Mouse (Mus musculus): ENCODE results near the gene Mapk8. TPM values are rescaled to one million over a fixed set of nuclear protein-coding genes. Genes with fewer than 3 reads are reported as not detected.

Mapk8 gene
- total RNA-seq, 2 experiments from 2014 or later = 52.3 to 54.7 TPM

DNA sequence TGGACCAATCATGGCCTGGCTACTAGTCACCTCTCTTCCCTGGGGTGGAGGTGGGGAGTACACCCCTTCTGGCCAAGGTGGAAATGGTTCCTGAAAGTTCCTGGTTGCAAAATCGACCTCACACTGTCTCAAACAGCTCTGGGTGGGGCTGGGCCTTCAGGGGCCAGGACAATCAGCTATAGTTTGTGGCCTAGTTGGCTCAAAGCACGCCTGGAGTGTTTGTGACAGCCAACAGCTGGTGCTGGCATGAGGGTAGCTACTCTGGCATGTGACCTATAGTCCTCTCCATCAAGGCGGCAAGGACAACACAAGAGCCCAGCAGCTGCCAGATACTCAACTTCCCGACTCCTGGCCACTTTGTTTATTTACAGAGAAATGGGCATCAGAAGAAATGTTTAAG, 99.2 kb downstream of the Mapk8 start:
- peak; percentile 25 for DNase-seq

DNA sequence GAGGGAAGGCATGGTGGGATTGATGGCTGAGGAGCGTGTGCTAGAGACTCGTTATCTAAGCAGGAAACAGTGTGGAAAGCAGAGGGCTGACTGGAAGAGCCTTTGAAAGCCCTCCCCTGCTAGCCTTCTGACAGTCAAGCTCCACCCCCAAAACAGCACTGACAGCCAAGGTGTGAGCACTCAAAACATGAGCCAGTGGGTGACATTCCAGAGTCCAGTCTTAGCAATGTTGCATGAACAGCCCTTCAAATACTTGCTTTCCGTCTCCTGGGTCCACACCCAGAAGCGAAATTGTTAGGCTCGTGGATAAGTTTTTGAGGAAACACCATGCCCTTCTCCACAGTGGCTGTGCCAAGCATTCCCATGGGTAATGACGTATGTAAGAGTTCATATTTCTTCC, 100.4 kb downstream of the Mapk8 start:
- no peak for DNase-seq

GRCm38 (mm10) chr14:33343131-33343725, 103.7 kb downstream of the Mapk8 start:
- no peak for DNase-seq

- DNase-seq = no peak
Observed at GRCm38 (mm10) chr14:33338684-33339083, 108.3 kb downstream of the Mapk8 start.

- no peak for DNase-seq
Observed at GRCm38 (mm10) chr14:33335733-33336132, 111.2 kb downstream of the Mapk8 start.

DNA sequence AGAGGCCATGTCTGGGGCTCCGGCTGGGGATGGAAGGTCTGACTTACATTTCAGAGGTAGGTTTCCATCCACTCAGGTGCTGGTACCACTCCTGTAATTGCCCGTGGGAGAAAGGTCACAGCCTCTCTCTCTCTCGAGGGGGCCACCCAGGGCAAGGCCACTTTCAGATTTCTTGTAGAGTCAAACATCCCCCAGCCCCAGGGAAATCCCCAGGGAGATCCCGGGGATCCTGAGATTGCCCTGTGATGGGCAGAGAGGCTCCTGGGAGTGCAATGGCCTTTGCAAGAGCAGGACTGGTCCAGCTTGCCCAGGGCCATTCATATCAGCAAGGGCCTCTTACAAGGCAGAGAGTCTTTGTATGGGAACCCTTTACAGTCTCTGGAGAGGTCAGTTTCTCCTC, 112.6 kb downstream of the Mapk8 start:
- no peak for DNase-seq

DNA sequence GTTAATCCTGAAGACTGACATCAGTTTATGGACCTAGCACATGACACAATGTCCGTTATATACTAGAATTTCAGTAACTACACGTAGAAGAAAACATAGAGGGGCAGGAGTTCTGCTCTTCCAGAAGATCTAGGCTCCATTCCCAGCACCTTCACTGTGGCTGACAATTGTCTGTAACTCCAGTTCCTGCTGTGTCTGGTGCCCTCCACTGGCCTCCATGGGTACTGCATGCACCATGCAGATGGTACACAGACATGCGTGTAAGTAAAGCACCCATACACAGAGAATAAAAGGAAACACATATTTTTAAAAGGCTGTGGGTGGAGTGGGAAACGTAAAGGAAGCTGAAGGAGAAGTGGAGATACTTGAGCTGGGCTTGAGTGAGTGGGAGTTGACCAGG, 113.1 kb downstream of the Mapk8 start:
- DNase-seq = no peak

DNA sequence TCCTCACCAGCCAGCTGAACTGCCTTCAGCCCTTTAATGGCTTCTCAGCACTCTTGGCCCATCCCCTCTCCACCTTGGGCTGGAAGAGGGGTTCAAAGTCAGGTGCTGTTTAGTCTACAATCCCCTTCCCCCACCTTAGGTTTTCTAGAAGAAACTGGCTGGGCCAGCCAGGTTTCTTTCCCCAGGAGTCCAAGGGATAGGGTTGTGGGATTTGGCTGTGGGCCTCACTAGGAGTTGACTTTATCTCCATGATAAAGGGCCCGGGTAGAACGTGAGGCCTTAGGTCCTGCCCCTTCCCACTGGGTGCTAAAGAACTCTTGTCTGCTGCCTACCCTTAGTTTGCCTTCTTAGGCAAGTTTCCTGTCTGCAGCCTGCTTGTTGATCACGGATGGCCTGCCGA, 115.3 kb downstream of the Mapk8 start:
- DNase-seq = no peak

GRCm38 (mm10) chr14:33330986-33331385, 116.0 kb downstream of the Mapk8 start:
- DNase-seq = no peak

- no peak for DNase-seq
Observed at GRCm38 (mm10) chr14:33329297-33329805, 117.6 kb downstream of the Mapk8 start.

DNA sequence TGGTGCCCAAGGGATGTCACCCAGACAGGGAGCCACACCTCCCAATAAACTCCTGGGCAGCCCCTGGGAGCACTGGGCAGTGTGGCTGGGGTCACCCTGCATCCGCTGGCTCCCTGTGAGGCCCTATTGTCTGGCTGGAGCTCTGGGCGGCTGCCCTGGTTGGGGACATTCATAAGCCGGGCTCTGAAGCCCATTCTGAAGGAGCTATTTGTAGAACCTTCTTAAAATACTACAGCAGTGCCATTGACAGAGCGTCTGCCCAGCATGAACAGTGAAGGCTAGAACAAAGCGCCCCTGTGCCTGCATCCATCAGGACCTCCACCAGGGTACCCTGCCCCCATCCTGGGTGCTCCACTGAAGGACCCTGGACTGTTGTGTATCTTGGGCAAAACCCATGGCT, 118.6 kb downstream of the Mapk8 start:
- DNase-seq = no peak

Other genes starting within 250 kb of the Mapk8 start
- 1 to 10 TPM; 2.1 to 3.0 TPM for gene Arhgap22, start 233.1 kb downstream of the Mapk8 start, total RNA-seq (2021)
- gene Frmpd2, start 24.5 kb upstream of the Mapk8 start, total RNA-seq (2021) = under 1 TPM; 0.21 to 0.32 TPM
- gene Ptpn20, start 142.0 kb upstream of the Mapk8 start, total RNA-seq (2021) = under 1 TPM in 1 of 2 experiments, not detected in 1; 0.09 TPM